Mouse (Mus musculus) kidney, adult 18-20 months (tissue): ENCODE results near the gene Ccsap.

Experiments used
- DNase-seq: peaks from one replicate; pipeline ENCODE4 v3.0.0; 2021

Gene Ccsap

DNA sequence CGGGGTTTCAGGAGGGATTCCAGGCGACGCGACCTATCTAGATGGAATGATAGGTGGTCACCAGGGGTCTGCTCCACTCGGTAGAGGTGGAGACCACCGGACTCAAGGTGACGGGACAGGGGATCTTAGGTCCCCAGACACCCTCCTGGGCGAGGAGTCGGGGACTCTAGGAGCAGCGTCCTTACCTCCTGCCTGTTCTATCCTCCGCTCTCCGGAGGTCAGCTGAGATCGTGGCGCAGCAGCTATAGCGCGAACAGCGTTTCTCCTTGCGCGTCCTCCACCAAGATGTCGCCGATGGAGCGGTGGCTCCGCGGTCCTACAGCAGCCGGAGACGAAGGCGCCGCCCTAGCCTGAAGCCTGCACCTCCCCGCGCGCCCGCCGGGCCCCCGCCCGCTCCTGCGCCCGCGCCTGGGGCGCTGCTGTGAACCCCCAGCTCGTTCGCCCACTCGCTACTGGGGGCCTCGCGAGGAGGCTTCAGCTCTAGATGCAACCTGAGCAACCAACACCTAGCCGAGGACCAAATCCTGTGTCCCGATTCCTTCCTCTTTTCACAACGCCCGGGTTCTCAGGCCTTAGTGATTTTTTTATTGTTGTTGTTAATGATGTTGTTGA, at the start of gene Ccsap:
TSS of gene Ccsap (minus strand) at position 562 of the 612 bp plus-strand sequence.
- DNase-seq, result no peak

GRCm38 (mm10) chr8:123907604-123908003, 47.6 kb upstream of the Ccsap start:
- no peak for DNase-seq

GRCm38 (mm10) chr8:123902653-123903052, 42.6 kb upstream of the Ccsap start:
- no peak for DNase-seq

DNA sequence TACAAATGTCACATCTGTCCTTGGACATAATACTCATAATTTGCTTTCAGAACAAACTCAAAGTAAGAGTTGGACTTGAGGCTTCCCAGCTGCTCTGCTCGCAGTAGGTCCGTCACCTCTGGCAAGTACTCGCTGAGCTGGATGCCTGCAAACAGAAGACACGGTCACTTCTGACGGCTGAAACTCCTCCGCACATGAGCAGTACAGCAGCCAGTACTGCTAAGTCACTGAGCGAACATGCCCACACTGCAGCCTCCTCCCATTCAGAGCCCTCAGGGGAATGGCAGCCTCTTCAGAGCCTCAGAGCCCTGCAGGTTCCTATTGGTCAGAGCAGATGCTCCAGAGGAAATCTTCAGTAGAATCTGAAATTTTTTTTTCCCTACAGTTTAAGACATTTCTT, 39.4 kb upstream of the Ccsap start:
- no peak for DNase-seq

DNA sequence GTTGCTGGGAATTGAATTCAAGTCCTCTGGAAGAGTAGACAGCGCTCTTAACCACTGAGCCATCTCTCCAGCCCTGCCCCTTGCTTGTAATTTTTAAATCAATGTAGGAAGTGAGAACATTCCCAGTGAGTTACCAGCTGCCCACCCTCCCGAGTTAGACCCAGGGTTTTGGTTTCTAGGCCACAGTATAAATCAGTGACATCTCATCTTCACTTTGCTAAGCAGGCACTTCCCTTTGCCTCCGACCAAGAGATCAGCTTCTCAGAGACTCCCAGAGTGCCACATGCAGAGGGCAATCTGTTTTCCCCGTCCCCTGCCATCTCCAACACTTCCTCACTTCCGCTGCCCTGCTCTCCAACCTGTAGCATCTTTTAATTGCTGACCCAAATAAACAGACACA, 38.6 kb upstream of the Ccsap start:
- no peak for DNase-seq

DNA sequence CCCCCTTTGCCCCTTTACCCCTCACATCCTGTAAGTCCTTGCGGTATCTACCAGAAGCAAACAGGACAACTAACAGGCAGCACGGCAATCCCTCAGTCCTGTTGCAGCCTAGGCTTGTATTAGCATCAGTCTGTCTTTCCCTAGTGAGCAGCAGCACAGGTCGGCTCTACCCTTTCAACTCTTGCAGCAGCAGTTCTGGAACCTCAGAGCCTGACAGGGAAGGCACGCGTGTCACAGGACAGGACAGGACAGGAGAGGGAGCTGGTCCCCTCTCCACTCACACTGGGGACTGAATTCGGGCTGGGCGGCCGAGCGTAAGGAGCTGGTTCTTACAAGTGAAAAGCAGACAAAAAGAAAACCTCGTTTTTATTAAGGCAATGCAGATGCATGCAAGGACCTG, 36.8 kb upstream of the Ccsap start:
- no peak for DNase-seq

- no peak for DNase-seq
Measured at GRCm38 (mm10) chr8:123896366-123896761, 36.4 kb upstream of the Ccsap start.

- DNase-seq, result no peak
Measured at GRCm38 (mm10) chr8:123895680-123896365, 35.8 kb upstream of the Ccsap start.

DNA sequence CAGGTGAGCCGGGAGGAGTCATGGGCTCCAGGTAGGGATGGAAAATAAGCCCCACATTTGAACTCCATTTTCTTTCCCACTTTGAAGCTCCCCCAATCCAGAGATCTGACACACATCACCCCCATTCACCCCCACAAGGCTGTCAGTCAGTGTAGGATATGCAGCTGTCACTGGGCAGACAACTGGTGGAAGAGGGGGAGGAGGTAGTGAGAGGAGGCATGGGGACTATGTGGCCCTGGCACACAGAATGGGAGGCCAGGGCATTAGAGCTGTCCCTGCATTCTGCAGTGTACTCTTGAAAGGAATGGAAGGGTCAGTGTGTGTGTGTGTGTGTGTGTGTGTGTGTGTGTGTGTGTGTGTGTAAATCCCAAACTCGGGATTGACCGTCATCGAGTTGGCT, 35.2 kb upstream of the Ccsap start:
- DNase-seq, result no peak

- no peak for DNase-seq
Measured at GRCm38 (mm10) chr8:123894502-123895097, 34.6 kb upstream of the Ccsap start, which contains the start of gene Acta1. Gene Acta1, minus strand, starts transcription at chr8:123894751.

DNA sequence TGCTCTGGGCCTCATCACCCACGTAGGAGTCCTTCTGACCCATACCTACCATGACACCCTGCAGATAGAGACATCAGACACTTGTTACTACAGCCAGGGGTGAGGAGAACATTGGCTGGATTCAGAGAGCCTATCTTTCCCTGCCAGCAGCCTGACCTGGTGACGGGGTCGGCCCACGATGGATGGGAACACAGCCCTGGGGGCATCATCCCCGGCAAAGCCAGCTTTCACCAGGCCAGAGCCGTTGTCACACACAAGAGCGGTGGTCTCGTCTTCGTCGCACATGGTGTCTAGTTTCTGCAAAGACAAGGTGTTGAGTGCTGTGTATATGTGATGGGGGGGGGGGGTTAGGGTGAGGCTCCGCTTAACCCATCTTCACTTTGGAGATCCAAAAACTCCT, 33.4 kb upstream of the Ccsap start:
- no peak for DNase-seq

DNA sequence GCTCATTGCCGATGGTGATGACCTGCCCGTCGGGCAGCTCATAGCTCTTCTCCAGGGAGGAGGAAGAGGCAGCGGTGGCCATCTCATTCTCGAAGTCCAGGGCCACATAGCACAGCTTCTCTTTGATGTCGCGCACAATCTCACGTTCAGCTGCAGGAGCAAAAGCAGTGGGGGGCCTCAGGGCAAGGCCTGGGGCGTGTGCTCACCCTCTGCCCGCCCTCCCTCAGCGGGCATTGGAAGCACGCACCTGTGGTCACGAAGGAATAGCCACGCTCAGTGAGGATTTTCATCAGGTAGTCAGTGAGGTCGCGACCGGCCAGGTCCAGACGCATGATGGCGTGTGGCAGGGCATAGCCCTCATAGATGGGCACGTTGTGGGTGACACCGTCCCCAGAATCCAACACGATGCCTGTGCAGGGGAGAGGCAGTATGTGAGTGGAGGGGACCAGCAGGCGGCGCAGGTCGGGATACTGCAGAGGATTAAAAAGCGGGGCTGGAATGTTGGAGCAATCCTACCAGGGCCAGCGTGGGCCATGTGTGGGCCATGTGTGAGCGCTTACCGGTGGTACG, 32.7 kb upstream of the Ccsap start:
- DNase-seq, result no peak

- DNase-seq, result no peak
Measured at GRCm38 (mm10) chr8:123891883-123892585, 32.0 kb upstream of the Ccsap start.

GRCm38 (mm10) chr8:123891271-123891670, 31.3 kb upstream of the Ccsap start:
- DNase-seq, result peak; percentile 34

DNA sequence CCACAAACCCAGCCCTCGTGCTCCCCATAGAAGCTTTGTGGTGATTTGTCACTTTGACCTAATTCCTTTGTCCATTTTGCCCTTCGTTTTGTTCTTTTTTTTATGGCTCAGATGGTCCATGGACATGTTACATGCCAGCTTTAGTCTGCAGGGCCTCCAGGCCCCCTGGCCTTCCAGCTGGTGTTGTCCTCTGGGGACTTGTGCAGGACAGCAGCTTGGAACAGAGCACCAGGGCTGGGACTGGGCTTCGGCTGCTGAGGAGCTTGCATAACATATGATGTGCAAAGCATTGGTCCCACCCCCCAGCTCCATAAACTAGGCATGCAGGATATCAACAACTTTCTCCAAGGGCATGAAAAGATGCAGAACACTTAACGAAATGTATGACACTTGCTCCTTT, 29.8 kb upstream of the Ccsap start:
- DNase-seq, result no peak

GRCm38 (mm10) chr8:123887956-123888355, 27.9 kb upstream of the Ccsap start:
- no peak for DNase-seq

GRCm38 (mm10) chr8:123887163-123887562, 27.2 kb upstream of the Ccsap start:
- DNase-seq, result no peak

- no peak for DNase-seq
Measured at GRCm38 (mm10) chr8:123884721-123885565, 24.9 kb upstream of the Ccsap start.

DNA sequence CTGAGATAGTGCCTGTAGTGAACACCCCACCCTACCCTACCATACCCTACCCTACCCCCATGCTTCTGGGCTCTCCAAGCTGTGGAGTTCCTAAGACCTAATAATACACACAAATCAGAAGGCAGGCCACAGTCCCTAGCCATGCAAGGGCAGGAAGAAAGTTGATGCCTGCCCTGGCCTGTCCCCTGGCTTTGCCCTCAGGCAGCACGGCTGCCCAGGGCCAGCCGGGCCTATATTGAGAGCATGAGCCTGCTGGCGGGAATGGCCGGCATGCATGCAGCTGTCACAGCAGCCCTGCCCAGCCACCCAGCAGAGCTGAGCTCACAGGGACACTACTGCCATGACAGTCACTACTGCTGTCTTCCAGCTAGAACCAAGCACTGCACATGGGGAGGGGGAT, 23.1 kb upstream of the Ccsap start:
- no peak for DNase-seq

GRCm38 (mm10) chr8:123882412-123882811, 22.4 kb upstream of the Ccsap start:
- DNase-seq, result no peak

DNA sequence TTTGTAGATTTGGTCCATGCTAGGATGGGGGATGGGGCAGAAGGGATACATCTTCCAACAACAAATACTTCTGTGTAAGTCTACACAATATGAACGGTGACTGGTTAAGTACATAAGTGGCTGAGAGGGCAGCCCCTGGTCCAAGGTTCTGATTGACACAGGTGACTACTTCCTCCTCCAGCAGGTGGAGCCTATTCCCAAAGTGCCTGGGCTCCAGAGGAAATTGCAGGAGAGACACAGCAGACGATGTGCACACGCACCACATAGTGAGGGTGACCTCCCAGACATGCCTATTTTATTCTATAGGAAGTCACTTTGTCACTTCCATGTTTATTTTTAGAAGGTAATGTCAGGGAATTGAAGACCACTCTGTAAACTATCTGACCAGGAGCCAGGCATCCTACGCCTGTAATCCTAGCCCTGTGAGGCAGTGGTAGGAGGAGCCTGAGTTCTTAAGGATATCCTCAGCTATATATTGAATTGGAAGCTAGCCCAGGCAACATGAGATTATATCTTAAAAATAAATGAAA, 20.9 kb upstream of the Ccsap start:
- no peak for DNase-seq

DNA sequence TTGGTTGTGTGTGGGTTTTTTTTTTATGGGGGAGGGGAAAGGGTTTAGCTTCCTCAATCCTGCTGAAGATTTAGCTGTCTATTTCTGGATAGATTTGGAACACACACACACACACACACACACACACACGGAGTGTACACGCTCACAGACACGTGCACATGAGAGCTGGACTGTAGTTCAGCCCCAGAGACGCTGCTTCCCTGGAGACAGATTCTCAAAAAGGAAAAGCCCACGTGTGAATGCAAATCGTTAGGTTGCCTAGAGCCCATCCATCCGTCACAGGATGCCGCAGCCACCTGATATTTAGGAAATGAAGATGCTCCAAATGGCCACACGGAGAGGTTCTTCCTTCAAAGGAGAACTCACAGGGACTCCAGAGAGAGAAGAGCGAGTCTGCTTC, 20.3 kb upstream of the Ccsap start:
- DNase-seq, result no peak
